Mouse (Mus musculus) heart, postnatal 0 days (tissue): ENCODE data around the gene Nkain2. TPM values are rescaled to one million over a fixed set of nuclear protein-coding genes. Genes with fewer than 3 reads are reported as not detected.

Experiments
- ATAC-seq: fragments of 200-750 bp; cut with Nextera tagmentation; 2 replicates; pipeline ENCODE4 v1.8.0; 2017; ENCODE audit warnings: low read depth, moderate number of reproducible peaks, moderate library complexity; ENCODE audit not compliant: insufficient read depth
- DNase-seq: peaks from one replicate; pipeline ENCODE4 v3.0.0-alpha.2; 2016; ENCODE audit warnings: low spot score
- H3K27ac ChIP-seq: fragments of 300-500 bp; sonication (generic); 2 replicates; pipeline ENCODE4 v1.5.1; 2014; ENCODE audit warnings: low read depth, mild to moderate bottlenecking
- H3K27me3 ChIP-seq: fragments of 300-500 bp; sonication (generic); 2 replicates; pipeline ENCODE4 v1.6.1; 2014; ENCODE audit warnings: low read length, mixed read lengths; ENCODE audit not compliant: control insufficient read depth, insufficient read depth
- H3K36me3 ChIP-seq: fragments of 300-500 bp; sonication (generic); replicated peaks from 2 replicates; pipeline ENCODE4 v1.6.1; 2014; ENCODE audit warnings: low read length, mixed read lengths; ENCODE audit not compliant: control insufficient read depth, insufficient read depth
- H3K4me1 ChIP-seq: fragments of 300-500 bp; sonication (generic); 2 replicates; pipeline ENCODE4 v1.6.1; 2014; ENCODE audit warnings: antibody characterized with exemption; ENCODE audit not compliant: control insufficient read depth, insufficient read depth
- H3K4me2 ChIP-seq: fragments of 300-500 bp; sonication (generic); 2 replicates; pipeline ENCODE4 v1.6.1; 2014; ENCODE audit warnings: low read depth, mild to moderate bottlenecking, low read length, moderate library complexity
- H3K4me3 ChIP-seq: fragments of 300-500 bp; sonication (generic); 2 replicates; pipeline ENCODE4 v1.5.1; 2014; ENCODE audit warnings: low read depth, low read length
- H3K9ac ChIP-seq: fragments of 300-500 bp; sonication (generic); replicated peaks from 2 replicates; pipeline ENCODE4 v1.6.1; 2014; ENCODE audit warnings: low read depth, low read length, mixed read lengths
- H3K9me3 ChIP-seq: fragments of 300-500 bp; sonication (generic); replicated peaks from 2 replicates; pipeline ENCODE4 v1.6.1; 2016; ENCODE audit warnings: low read length; ENCODE audit not compliant: control insufficient read depth
- CTCF ChIP-seq: IDR thresholded peaks from 2 replicates; pipeline ENCODE4 v1.5.1; 2016; ENCODE audit warnings: antibody characterized with exemption, control low read depth, low read depth
- EP300 ChIP-seq: IDR thresholded peaks from 2 replicates; pipeline ENCODE4 v1.6.1; 2016; ENCODE audit warnings: antibody characterized with exemption, low read depth
- WGBS: fragments of 180-500 bp; shearing (Covaris S2); extraction: QIAGEN DNeasy Blood & Tissue Kit; methylation state at CpG from one replicate; pipeline ENCODE4 v1.1.7; 2014; 5-methylcytosine and 5-hydroxymethylcytosine counted together
- polyA plus RNA-seq: library from polyadenylated mRNA; unstranded; fragments of >200 nt; fragmentation: Nextera tagmentation; extraction: Ambion mirVana; gene quantifications from 2 replicates; pipeline ENCODE4 v1.2.1, GENCODE M21; 2015
- total RNA-seq: library from RNA; depleted of rRNA; stranded (reverse); fragments of >200 nt; gene quantifications from 2 replicates; pipeline ENCODE4 v1.2.3, GENCODE M21; 2014; ENCODE audit warnings: low replicate concordance

The Nkain2 gene
- total and polyA plus RNA-seq, 2 experiments from 2014 or later: 0.29 to 0.95 TPM

GRCm38 (mm10) chr10:32576559-32577275, 313.5 kb downstream of the Nkain2 start:
- Histone ChIP-seq H3K27ac (no peak overlapping the region), H3K9ac (no peak overlapping the region), H3K4me3 (no peak overlapping the region), H3K4me2 (no peak overlapping the region), H3K9me3 (no peaks in the 10 kb centered on the region), H3K27me3 (no peaks in the 10 kb centered on the region), H3K36me3 (no peaks in the 10 kb centered on the region), H3K4me1 (no peaks in the 10 kb centered on the region)
- ATAC-seq (no peak), DNase-seq (no peak)
- TF ChIP-seq EP300 (no peak), CTCF (no peak)
- 40% methylated on average over 2 of the region's 2 CpGs for WGBS

DNA sequence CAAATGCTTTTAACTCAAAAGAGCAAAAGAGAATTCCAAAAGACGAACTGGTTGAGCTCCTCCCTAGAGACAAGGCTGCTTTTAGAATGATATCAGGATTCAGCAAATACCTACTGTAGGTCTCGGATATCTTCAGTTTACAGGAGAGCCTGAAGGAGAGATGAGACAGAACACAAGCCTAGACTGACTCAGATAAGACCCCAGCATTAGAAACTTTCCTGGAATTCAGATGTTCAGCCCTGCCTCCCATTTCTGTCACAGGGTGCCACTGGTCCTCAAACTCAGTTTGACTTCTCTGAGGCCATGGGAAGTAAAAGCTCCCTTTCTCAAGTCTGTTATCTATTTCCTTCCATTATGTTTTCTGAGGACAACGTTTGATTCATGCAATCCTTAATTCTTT, 332.6 kb downstream of the Nkain2 start:
- ATAC-seq: no peak
- Histone ChIP-seq H3K9me3 (no peaks in the 10 kb centered on the region), H3K27ac (no peak overlapping the region), H3K4me1 (no peaks in the 10 kb centered on the region), H3K4me2 (no peak overlapping the region), H3K36me3 (no peaks in the 10 kb centered on the region), H3K27me3 (no peaks in the 10 kb centered on the region), H3K4me3 (no peak overlapping the region), H3K9ac (no peak overlapping the region)
- 19% methylated on average over 3 of the region's 3 CpGs for WGBS
- no peak for DNase-seq
- no peak for TF ChIP-seq EP300
- no peak for TF ChIP-seq CTCF

GRCm38 (mm10) chr10:32536057-32536456, 354.2 kb downstream of the Nkain2 start:
- TF ChIP-seq CTCF (no peak), EP300 (no peak)
- Histone ChIP-seq H3K27me3 (no peaks in the 10 kb centered on the region), H3K27ac (no peak overlapping the region), H3K4me1 (no peaks in the 10 kb centered on the region), H3K4me3 (no peak overlapping the region), H3K9ac (no peak overlapping the region), H3K4me2 (no peak overlapping the region), H3K9me3 (no peaks in the 10 kb centered on the region), H3K36me3 (no peaks in the 10 kb centered on the region)
- DNase-seq (no peak), ATAC-seq (no peak)
- 84% methylated on average over 1 of the region's 1 CpGs for whole genome bisulfite sequencing

DNA sequence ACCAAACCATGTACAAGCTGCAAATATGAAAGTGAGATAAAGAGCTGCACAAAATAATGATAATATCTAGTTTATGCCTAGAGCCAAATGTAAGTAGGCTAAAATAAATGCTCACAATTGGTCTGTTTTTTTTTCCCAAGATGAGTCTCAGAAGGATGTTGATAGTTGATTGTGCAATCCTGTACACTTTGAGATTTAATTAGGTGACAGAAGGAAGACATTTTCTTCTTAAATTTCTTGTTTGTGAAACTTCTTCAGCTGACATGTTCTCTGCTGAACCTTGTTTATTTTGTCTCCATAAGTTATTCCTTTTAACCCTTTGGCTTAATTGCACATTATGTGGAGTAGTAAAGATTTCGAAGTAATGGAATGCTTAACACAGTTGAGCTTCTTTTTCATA, 379.4 kb downstream of the Nkain2 start:
- H3K27ac ChIP-seq: no peak overlapping the region
- H3K27me3 ChIP-seq: no peaks in the 10 kb centered on the region
- no peak overlapping the region for H3K9ac ChIP-seq
- no peaks in the 10 kb centered on the region for H3K4me1 ChIP-seq
- H3K4me2 ChIP-seq: no peak overlapping the region
- no peak overlapping the region for H3K4me3 ChIP-seq
- no peaks in the 10 kb centered on the region for H3K36me3 ChIP-seq
- TF ChIP-seq EP300 (no peak), CTCF (no peak)
- no peaks in the 10 kb centered on the region for H3K9me3 ChIP-seq
- no peak for ATAC-seq
- WGBS: 78% methylated on average over 1 of the region's 1 CpGs
- DNase-seq: no peak

DNA sequence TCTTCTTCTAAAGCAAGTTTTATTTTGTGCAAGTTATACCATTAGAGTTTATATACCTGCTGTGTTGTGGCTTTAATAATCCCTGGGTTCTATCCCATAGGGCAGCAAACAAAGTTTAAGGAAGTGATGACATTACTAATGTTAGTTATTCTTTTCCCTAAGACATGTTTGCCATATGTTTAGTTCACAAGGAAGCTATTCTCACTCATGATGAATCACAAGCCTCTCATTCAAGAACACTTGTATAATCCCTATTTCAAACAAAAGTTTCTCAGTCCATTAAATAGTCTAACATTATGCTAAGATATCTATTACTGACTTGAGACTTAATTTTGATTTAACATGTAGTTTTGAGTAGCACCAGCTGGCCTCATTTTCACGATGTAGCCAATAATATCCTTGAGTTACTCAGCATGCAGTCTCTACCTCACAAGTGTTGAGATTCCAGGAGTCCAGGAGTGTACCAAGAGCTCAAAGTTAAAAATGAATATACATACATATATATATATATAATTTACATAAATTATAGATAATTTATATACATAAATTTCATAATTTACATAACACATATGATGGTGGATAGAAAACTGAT, 395.6 kb downstream of the Nkain2 start:
- no peaks in the 10 kb centered on the region for H3K36me3 ChIP-seq
- no peak overlapping the region for H3K4me3 ChIP-seq
- H3K4me2 ChIP-seq: no peak overlapping the region
- no peak overlapping the region for H3K27ac ChIP-seq
- no peaks in the 10 kb centered on the region for H3K9me3 ChIP-seq
- TF ChIP-seq EP300: no peak
- TF ChIP-seq CTCF: no peak
- no peaks in the 10 kb centered on the region for H3K4me1 ChIP-seq
- no peaks in the 10 kb centered on the region for H3K27me3 ChIP-seq
- no peak overlapping the region for H3K9ac ChIP-seq
- no peak for DNase-seq
- 51% methylated on average over 1 of the region's 1 CpGs for WGBS
- no peak for ATAC-seq
